Comparison of ENCODE assay signal across 20 mouse cellular contexts in genomic region chr5:50126594-50126993, GRCm38 (mm10).
DNase-seq lines count a peak whose midpoint lies in the region; ATAC-seq and TF ChIP-seq lines count a peak whose summit lies in the region.
"Had no signal": no experiment of that assay in that cellular context is flagged by ENCODE, and none has a peak within 500 bp of the region (broad histone marks: within the 10 kb centered on the region; RNA-seq: fewer than 3 reads in every experiment).

No protein-coding gene starts in this region.

- no peak overlapping the region for H3K4me3 ChIP-seq in embryonic fibroblast, embryonic 13.5 days (ENCODE audit: insufficient read depth, low read length)
- no peak overlapping the region for H3K4me3 ChIP-seq in liver, embryonic 14.5 days (ENCODE audit: insufficient read depth in 1 of 2, low read depth in 2 of 2, low read length in 2 of 2)
- H3K4me3 ChIP-seq in kidney, embryonic 15.5 days (replicated peaks) = no peak overlapping the region
- H3K4me3 ChIP-seq: embryonic facial prominence, embryonic 13.5 days; forebrain, embryonic 12.5 days; heart, embryonic 12.5 days; hindbrain, embryonic 10.5 days had no signal

- ATAC-seq in liver, embryonic 14.5 days (ENCODE audit: insufficient read depth) = peak; percentile 47
- no peak for ATAC-seq in kidney, embryonic 15.5 days (replicated peaks; ENCODE audit: low FRiP score)
- no peak for ATAC-seq in monocyte, adult 5-6 weeks (replicated peaks; ENCODE audit: insufficient number of reproducible peaks, low FRiP score, low TSS enrichment, poor library complexity, severe bottlenecking)
- ATAC-seq: CD4-positive, CD25-positive, alpha-beta regulatory T cell, adult 4 months; forebrain, embryonic 16.5 days had no signal

- no peaks in the 10 kb centered on the region for H3K4me1 ChIP-seq in embryonic fibroblast, embryonic 13.5 days (ENCODE audit: control insufficient read depth, insufficient read depth, low read length)
- H3K4me1 ChIP-seq in liver, embryonic 14.5 days (replicated peaks; ENCODE audit: control insufficient read depth in 2 of 2, insufficient read depth in 2 of 2, low read length in 1 of 2) = peaks cover 55 to 66% of the 10 kb centered on the region in 2 experiments
- no peaks in the 10 kb centered on the region for H3K4me1 ChIP-seq in kidney, embryonic 15.5 days
- H3K4me1 ChIP-seq: forebrain, embryonic 12.5 days; heart, embryonic 12.5 days; hindbrain, embryonic 10.5 days had no signal

- no peaks in the 10 kb centered on the region for H3K36me3 ChIP-seq in liver, embryonic 14.5 days (replicated peaks; ENCODE audit: control insufficient read depth, insufficient read depth, low read depth)
- H3K36me3 ChIP-seq in kidney, embryonic 15.5 days = no peaks in the 10 kb centered on the region
- H3K36me3 ChIP-seq: embryonic facial prominence, embryonic 13.5 days; forebrain, embryonic 12.5 days; G1E; heart, embryonic 12.5 days; hindbrain, embryonic 10.5 days had no signal

- no peaks in the 10 kb centered on the region for H3K9me3 ChIP-seq in liver, embryonic 14.5 days (ENCODE audit: control insufficient read depth, low read length)
- H3K9me3 ChIP-seq in kidney, embryonic 15.5 days (replicated peaks) = no peaks in the 10 kb centered on the region
- H3K9me3 ChIP-seq: embryonic facial prominence, embryonic 13.5 days; forebrain, embryonic 12.5 days; G1E; heart, embryonic 12.5 days; hindbrain, embryonic 10.5 days had no signal

- H3K4me2 ChIP-seq in liver, embryonic 14.5 days (ENCODE audit: low read depth) = peak overlapping the region; percentile 66
- no peak overlapping the region for H3K4me2 ChIP-seq in kidney, embryonic 15.5 days
- H3K4me2 ChIP-seq: embryonic facial prominence, embryonic 13.5 days; forebrain, embryonic 12.5 days; heart, embryonic 12.5 days; hindbrain, embryonic 14.5 days had no signal

- peak; percentile 41 for DNase-seq in Muller cell, postnatal 12 days (ENCODE audit: inconsistent ontology term)
- DNase-seq in liver, embryonic 14.5 days (ENCODE audit: low read depth in 3 of 3, low spot score in 3 of 3) = no peak
- DNase-seq in cerebellum, postnatal 10 days = no peak
- DNase-seq: adrenal gland, postnatal 10 days; B cell, adult 2 months; cerebellum, adult 11-12 months; cerebellum, adult 9-10 months; cerebellum, postnatal 36 days; gastrocnemius, postnatal 14 days had no signal

- peak overlapping the region; percentile 53; the same call in 1 of the 2 replicates for H3K9ac ChIP-seq in liver, embryonic 14.5 days (replicated peaks)
- H3K9ac ChIP-seq in kidney, embryonic 15.5 days = no peak overlapping the region
- H3K9ac ChIP-seq: embryonic facial prominence, embryonic 13.5 days; forebrain, embryonic 12.5 days; heart, embryonic 12.5 days; hindbrain, embryonic 14.5 days had no signal

- 66% methylated on average over 2 of the region's 2 CpGs for WGBS in liver, embryonic 14.5 days (ENCODE audit: insufficient replicate concordance)
- WGBS in kidney, embryonic 15.5 days = 76% methylated on average over 2 of the region's 2 CpGs

- TF ChIP-seq EP300 in liver, embryonic 14.5 days (IDR thresholded peaks at IDR 0.05; ENCODE audit: low read depth) = no peak

- H3K27ac ChIP-seq in embryonic fibroblast, embryonic 13.5 days (ENCODE audit: insufficient read depth, low read length) = peak overlapping the region; percentile 18; the same call in 1 of the 2 replicates
- peak overlapping the region; percentile 94 for H3K27ac ChIP-seq in liver, embryonic 14.5 days
- H3K27ac ChIP-seq in kidney, embryonic 15.5 days = no peak overlapping the region
- H3K27ac ChIP-seq: embryonic facial prominence, embryonic 13.5 days; forebrain, embryonic 12.5 days; hindbrain, embryonic 10.5 days; hindbrain, embryonic 14.5 days had no signal

- TF ChIP-seq POLR2A in embryonic fibroblast, embryonic 13.5 days (IDR thresholded peaks at IDR 0.05; ENCODE audit: low read depth, low read length) = no peak

- H3K27me3 ChIP-seq in liver, embryonic 14.5 days (ENCODE audit: control insufficient read depth, insufficient read depth, low read length) = no peaks in the 10 kb centered on the region
- no peaks in the 10 kb centered on the region for H3K27me3 ChIP-seq in kidney, embryonic 15.5 days
- H3K27me3 ChIP-seq: embryonic facial prominence, embryonic 13.5 days; forebrain, embryonic 12.5 days; heart, embryonic 12.5 days had no signal

- no peak for TF ChIP-seq CTCF in embryonic fibroblast, embryonic 13.5 days (IDR thresholded peaks at IDR 0.05; ENCODE audit: borderline replicate concordance, insufficient read depth, low read length)
- TF ChIP-seq CTCF in liver, embryonic 14.5 days (IDR thresholded peaks at IDR 0.05; ENCODE audit: low read depth) = no peak
